Mouse (Mus musculus) embryonic facial prominence, embryonic 11.5 days (tissue): ENCODE data around the gene 4930412O13Rik. TPM values are rescaled to one million over a fixed set of nuclear protein-coding genes. Genes with fewer than 3 reads are reported as not detected.

ENCODE experiments used
- ATAC-seq: fragments of 200-750 bp; cut with Nextera tagmentation; replicated peaks from 2 replicates; pipeline ENCODE4 v1.8.0; 2017; ENCODE audit warnings: low read depth; ENCODE audit not compliant: insufficient number of reproducible peaks, low FRiP score, low TSS enrichment
- DNase-seq: peaks from one replicate; pipeline ENCODE4 v3.0.0-alpha.2; 2015; ENCODE audit warnings: low spot score
- H3K27ac ChIP-seq: fragments of 300-500 bp; sonication (generic); replicated peaks from 2 replicates; pipeline ENCODE4 v1.5.1; 2014; ENCODE audit warnings: mild to moderate bottlenecking, low read depth, low read length, control low read depth
- H3K27me3 ChIP-seq: fragments of 300-500 bp; sonication (generic); 2 replicates; pipeline ENCODE4 v1.6.1; 2014; ENCODE audit warnings: mild to moderate bottlenecking, low read length, moderate library complexity, mixed read lengths; ENCODE audit not compliant: control insufficient read depth, insufficient read depth
- H3K36me3 ChIP-seq: fragments of 300-500 bp; sonication (generic); replicated peaks from 2 replicates; pipeline ENCODE4 v1.6.1; 2014; ENCODE audit warnings: low read depth, mild to moderate bottlenecking, low read length, moderate library complexity, mixed read lengths; ENCODE audit not compliant: control insufficient read depth, insufficient read depth
- H3K4me1 ChIP-seq: fragments of 300-500 bp; sonication (generic); 2 replicates; pipeline ENCODE4 v1.6.1; 2014; ENCODE audit warnings: low read length, mixed read lengths; ENCODE audit not compliant: control insufficient read depth, insufficient read depth
- H3K4me2 ChIP-seq: fragments of 300-500 bp; sonication (generic); 2 replicates; pipeline ENCODE4 v1.6.1; 2014; ENCODE audit warnings: low read depth, mild to moderate bottlenecking, control low read depth, low read length, moderate library complexity
- H3K4me3 ChIP-seq: fragments of 300-500 bp; sonication (generic); 2 replicates; pipeline ENCODE4 v1.5.1; 2014; ENCODE audit warnings: low read depth, low read length, control low read depth
- H3K9ac ChIP-seq: fragments of 300-500 bp; sonication (generic); replicated peaks from 2 replicates; pipeline ENCODE4 v1.6.1; 2014; ENCODE audit warnings: mild to moderate bottlenecking, control low read depth, low read length
- H3K9me3 ChIP-seq: fragments of 300-500 bp; sonication (generic); replicated peaks from 2 replicates; pipeline ENCODE4 v1.6.1; 2016; ENCODE audit warnings: mild to moderate bottlenecking, low read length, inconsistent platforms, mixed read lengths; ENCODE audit not compliant: control insufficient read depth
- WGBS: fragments of 180-500 bp; shearing (Covaris S2); extraction: QIAGEN DNeasy Blood & Tissue Kit; methylation state at CpG from one replicate; pipeline ENCODE4 v1.1.7; 2014; 5-methylcytosine and 5-hydroxymethylcytosine counted together
- polyA plus RNA-seq: library from polyadenylated mRNA; unstranded; fragments of >200 nt; fragmentation: Nextera tagmentation; extraction: Ambion mirVana; gene quantifications from 2 replicates; pipeline ENCODE4 v1.2.1, GENCODE M21; 2014

The 4930412O13Rik gene
- polyA plus RNA-seq, 1 experiment from 2014 or later: 1.0 TPM

- H3K4me2 ChIP-seq: 0 out of 2 replicates have a peak overlapping the region, but pooled peaks have one; percentile 1
These were observed 6.6 kb downstream of the 4930412O13Rik start for GRCm38 (mm10) chr2:9887636-9888035.

GRCm38 (mm10) chr2:9888913-9889650 lies 8.0 kb downstream of the 4930412O13Rik start, which contains the start of gene 9230102O04Rik:
9230102O04Rik (minus strand) TSS chr2:9889540.
- DNase-seq: peak; percentile 60
- no peaks in the 10 kb centered on the region for H3K4me1 ChIP-seq
- no peaks in the 10 kb centered on the region for H3K36me3 ChIP-seq
- ATAC-seq: 0 out of 2 replicates have a peak, but pooled peaks have one; percentile 64
- WGBS: under 1% methylated on average over 30 of the region's 30 CpGs
- H3K4me2 ChIP-seq: peak within 1 kb of the TSS; percentile 30
- H3K4me3 ChIP-seq: peak within 1 kb of the TSS; percentile 7; the same call in 1 of the 2 replicates
- H3K27me3 ChIP-seq: peaks cover 63% of the 10 kb centered on the region
- H3K9me3 ChIP-seq: no peaks in the 10 kb centered on the region
- no peak within 1 kb of the TSS for H3K9ac ChIP-seq
- H3K27ac ChIP-seq: no peak within 1 kb of the TSS

More at GRCm38 (mm10) chr2:9887636-9888035, 6.6 kb downstream of the 4930412O13Rik start:
- ATAC-seq (no peak), DNase-seq (peak; percentile 45)
- Histone ChIP-seq H3K4me1 (peaks cover 4% of the 10 kb centered on the region), H3K36me3 (no peaks in the 10 kb centered on the region), H3K4me3 (no peak overlapping the region), H3K9me3 (no peaks in the 10 kb centered on the region), H3K27ac (no peak overlapping the region), H3K27me3 (peaks cover 59% of the 10 kb centered on the region), H3K9ac (no peak overlapping the region)
- under 1% methylated on average over 7 of the region's 7 CpGs for WGBS

GRCm38 (mm10) chr2:9889651-9890183 lies 8.7 kb downstream of the 4930412O13Rik start, which contains the start of gene Gata3:
Gata3 (minus strand) TSS chr2:9890034.
- H3K27ac ChIP-seq: no peak within 1 kb of the TSS
- ATAC-seq: no peak
- WGBS: 1% methylated on average over 23 of the region's 23 CpGs
- H3K4me1 ChIP-seq: no peaks in the 10 kb centered on the region
- H3K27me3 ChIP-seq: peaks cover 66% of the 10 kb centered on the region
- H3K9ac ChIP-seq: no peak within 1 kb of the TSS
- H3K4me3 ChIP-seq: peak within 1 kb of the TSS; percentile 7; the same call in 1 of the 2 replicates
- H3K4me2 ChIP-seq: peak within 1 kb of the TSS; percentile 30
- no peaks in the 10 kb centered on the region for H3K36me3 ChIP-seq
- H3K9me3 ChIP-seq: no peaks in the 10 kb centered on the region
- DNase-seq: peak; percentile 30

GRCm38 (mm10) chr2:9890251-9890650 lies 9.2 kb downstream of the 4930412O13Rik start:
- Histone ChIP-seq H3K27ac (no peak overlapping the region), H3K9ac (no peak overlapping the region), H3K36me3 (no peaks in the 10 kb centered on the region), H3K4me3 (no peak overlapping the region), H3K27me3 (peaks cover 67% of the 10 kb centered on the region), H3K9me3 (no peaks in the 10 kb centered on the region), H3K4me2 (no peak overlapping the region), H3K4me1 (no peaks in the 10 kb centered on the region)
- DNase-seq (no peak), ATAC-seq (no peak)
- 6% methylated on average over 8 of the region's 8 CpGs for WGBS

GRCm38 (mm10) chr2:9890906-9891305 lies 9.9 kb downstream of the 4930412O13Rik start:
- no peaks in the 10 kb centered on the region for H3K9me3 ChIP-seq
- no peak for ATAC-seq
- H3K27me3 ChIP-seq: peaks cover 66% of the 10 kb centered on the region
- no peaks in the 10 kb centered on the region for H3K36me3 ChIP-seq
- no peak for DNase-seq
- no peak overlapping the region for H3K4me2 ChIP-seq
- no peak overlapping the region for H3K27ac ChIP-seq
- H3K4me3 ChIP-seq: no peak overlapping the region
- H3K9ac ChIP-seq: no peak overlapping the region
- no peaks in the 10 kb centered on the region; the same call in 1 of the 2 replicates for H3K4me1 ChIP-seq
- WGBS: 3% methylated on average over 5 of the region's 5 CpGs

- Histone ChIP-seq H3K4me2 (no peak overlapping the region), H3K4me1 (no peaks in the 10 kb centered on the region; the same call in 1 of the 2 replicates), H3K27ac (no peak overlapping the region), H3K36me3 (no peaks in the 10 kb centered on the region), H3K4me3 (no peak overlapping the region), H3K9me3 (no peaks in the 10 kb centered on the region), H3K9ac (no peak overlapping the region), H3K27me3 (peaks cover 73% of the 10 kb centered on the region)
- DNase-seq (no peak), ATAC-seq (no peak)
- WGBS: 4% methylated on average over 7 of the region's 7 CpGs
These were observed 11.5 kb downstream of the 4930412O13Rik start for GRCm38 (mm10) chr2:9892541-9892940.

- H3K9me3 ChIP-seq: no peaks in the 10 kb centered on the region
- H3K27me3 ChIP-seq: peaks cover 77% of the 10 kb centered on the region
- H3K4me3 ChIP-seq: no peak overlapping the region
- no peak overlapping the region for H3K27ac ChIP-seq
- H3K9ac ChIP-seq: no peak overlapping the region
- H3K4me2 ChIP-seq: no peak overlapping the region
- H3K4me1 ChIP-seq: no peaks in the 10 kb centered on the region; the same call in 1 of the 2 replicates
- WGBS: 2% methylated on average over 6 of the region's 6 CpGs
- DNase-seq (no peak), ATAC-seq (no peak)
- no peaks in the 10 kb centered on the region for H3K36me3 ChIP-seq
These were observed 12.4 kb downstream of the 4930412O13Rik start for GRCm38 (mm10) chr2:9893272-9893953.
